Mouse (Mus musculus) adrenal gland (tissue): ENCODE measurements around the gene Tesc.

Experiments
- intact Hi-C: fragments of 180-260 bp; cut with DNase I; formaldehyde crosslinking; loops from one replicate; pipeline ENCODE4 v1.15.1; 2025

The Tesc gene

GRCm38 (mm10) chr5:118011796-118012195 is 15.7 kb upstream of the Tesc start:
- intact Hi-C loops: no loop called here

- intact Hi-C loops: no loop called here
These were observed 12.5 kb upstream of the Tesc start for GRCm38 (mm10) chr5:118015028-118015427.

GRCm38 (mm10) chr5:118015669-118016068 is 11.9 kb upstream of the Tesc start:
- intact Hi-C loops: no loop called here

- intact Hi-C loops: no loop called here
These were observed 10.0 kb upstream of the Tesc start for GRCm38 (mm10) chr5:118017527-118017926.

- intact Hi-C loops: no loop called here
These were observed 7.6 kb upstream of the Tesc start for GRCm38 (mm10) chr5:118019905-118020304.

GRCm38 (mm10) chr5:118023053-118023452 is 4.5 kb upstream of the Tesc start:
- intact Hi-C loops: no loop called here

- intact Hi-C loops: no loop called here
These were observed 1.7 kb upstream of the Tesc start for GRCm38 (mm10) chr5:118025880-118026279.

- intact Hi-C loops: no loop called here
These were observed 1.2 kb upstream of the Tesc start for GRCm38 (mm10) chr5:118026343-118026742.

- intact Hi-C loops: no loop called here
These were observed 344 bp upstream of the Tesc start for GRCm38 (mm10) chr5:118027101-118027697.

GRCm38 (mm10) chr5:118028191-118029034 is 870 bp downstream of the Tesc start:
- intact Hi-C loops: no loop called here

GRCm38 (mm10) chr5:118029035-118029408 is 1.5 kb downstream of the Tesc start:
- intact Hi-C loops: no loop called here

GRCm38 (mm10) chr5:118029420-118029819 is 1.9 kb downstream of the Tesc start:
- intact Hi-C loops: no loop called here

- intact Hi-C loops: no loop called here
These were observed 2.6 kb downstream of the Tesc start for GRCm38 (mm10) chr5:118030022-118030675.

GRCm38 (mm10) chr5:118031059-118031458 is 3.5 kb downstream of the Tesc start:
- intact Hi-C loops: no loop called here

GRCm38 (mm10) chr5:118031508-118031907 is 4.0 kb downstream of the Tesc start:
- intact Hi-C loops: no loop called here

- intact Hi-C loops: no loop called here
These were observed 5.8 kb downstream of the Tesc start for GRCm38 (mm10) chr5:118033328-118033727.

GRCm38 (mm10) chr5:118033740-118034139 is 6.2 kb downstream of the Tesc start:
- intact Hi-C loops: no loop called here

GRCm38 (mm10) chr5:118034632-118035031 is 7.1 kb downstream of the Tesc start:
- intact Hi-C loops: no loop called here

GRCm38 (mm10) chr5:118035786-118036185 is 8.2 kb downstream of the Tesc start:
- intact Hi-C loops: no loop called here

GRCm38 (mm10) chr5:118036888-118037797 is 9.6 kb downstream of the Tesc start:
- intact Hi-C loops: no loop called here

GRCm38 (mm10) chr5:118037798-118038484 is 10.4 kb downstream of the Tesc start:
- intact Hi-C loops: no loop called here
